Mouse (Mus musculus): ENCODE results near the gene Nyap1. TPM values are rescaled to one million over a fixed set of nuclear protein-coding genes. Genes with fewer than 3 reads are reported as not detected.
"Not testable (repeated sequence)": the region's sequence is repeated elsewhere in the genome, so short reads cannot be mapped to it uniquely, and the experiment has no call there.

The Nyap1 gene
- polyA plus RNA-seq, 1 experiment, result 4.1 TPM

- no peak for DNase-seq (ENCODE audit: low read depth)
Measured at GRCm38 (mm10) chr5:137768475-137768874, 27.1 kb upstream of the Nyap1 start.

DNA sequence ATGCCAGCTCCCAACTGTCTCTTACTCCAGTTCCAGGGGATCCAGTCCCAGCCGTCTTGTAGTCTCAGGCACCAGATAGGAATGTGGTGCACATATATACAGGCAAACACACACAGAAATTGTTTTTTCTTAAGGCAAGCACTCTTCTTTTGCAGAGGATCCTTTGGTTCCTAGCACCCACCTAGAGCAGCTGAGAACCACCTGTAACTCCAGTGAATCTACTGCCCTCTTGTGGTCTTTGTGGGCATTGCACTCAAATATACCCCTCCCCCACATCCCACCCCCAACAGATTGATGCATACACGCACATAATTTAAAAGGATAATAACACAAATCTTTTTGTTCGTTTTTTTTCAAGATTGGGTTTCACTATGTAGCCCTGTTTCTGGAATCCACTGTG is 24.9 kb upstream of the Nyap1 start:
- no peak for DNase-seq (ENCODE audit: low read depth)

DNA sequence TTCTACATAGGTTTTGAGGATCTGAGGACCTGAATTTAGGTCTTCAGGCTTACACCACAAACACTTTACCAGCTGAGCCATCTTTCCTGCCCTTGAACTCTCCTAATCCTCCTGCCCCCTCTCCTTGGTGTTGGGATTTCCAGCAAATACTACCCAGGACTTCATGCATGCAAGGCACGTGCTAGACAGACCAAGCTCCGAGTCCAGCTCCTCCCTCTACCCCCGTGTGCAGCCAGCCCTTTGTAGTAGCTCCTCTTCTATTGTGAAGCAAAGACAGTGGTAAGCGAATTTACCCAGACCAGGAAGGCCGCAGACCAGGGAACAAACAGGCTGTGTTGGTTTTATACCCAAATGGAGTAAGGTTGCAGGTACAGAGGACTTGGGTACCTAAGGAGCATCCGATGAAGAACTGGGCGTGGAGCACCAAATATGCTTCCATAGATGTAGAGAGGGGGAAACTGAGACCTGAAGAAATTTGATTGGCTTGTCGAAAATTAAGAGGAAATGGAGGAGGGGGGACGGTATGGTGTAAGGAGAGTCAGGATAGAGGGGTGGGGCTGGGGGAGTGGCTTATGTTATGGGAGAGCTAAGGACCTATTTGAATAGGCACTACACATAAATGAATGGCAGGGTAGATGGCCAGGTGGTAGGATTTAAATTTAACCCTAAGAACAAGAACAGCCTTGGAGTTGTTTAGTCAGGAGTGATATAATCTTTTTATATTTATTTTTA is 23.4 kb upstream of the Nyap1 start:
- DNase-seq (ENCODE audit: low read depth), result no peak

DNA sequence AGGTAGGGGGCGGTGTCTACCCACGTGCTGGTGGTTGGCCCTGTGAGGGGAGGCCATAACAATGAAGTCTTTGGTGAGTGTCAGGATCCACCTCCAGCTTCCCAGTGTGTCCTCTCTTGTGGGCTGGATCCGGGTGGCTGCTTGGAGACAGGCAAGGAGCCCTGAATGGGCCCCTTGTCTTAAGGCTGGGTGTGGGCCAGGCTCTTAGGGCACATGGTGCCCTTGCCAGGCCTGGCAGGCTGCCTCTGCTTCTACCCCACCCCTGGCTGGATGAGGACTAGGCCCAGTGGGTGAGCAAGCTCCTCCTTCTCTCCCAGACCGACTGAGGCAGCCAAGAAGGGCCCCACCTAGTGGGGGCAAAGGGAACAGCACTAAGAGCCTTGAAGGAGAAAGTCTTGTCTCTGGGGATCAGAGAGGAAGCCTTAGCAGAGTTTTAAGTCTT is 18.6 kb upstream of the Nyap1 start:
- DNase-seq (ENCODE audit: low read depth), result peak; percentile 81

DNA sequence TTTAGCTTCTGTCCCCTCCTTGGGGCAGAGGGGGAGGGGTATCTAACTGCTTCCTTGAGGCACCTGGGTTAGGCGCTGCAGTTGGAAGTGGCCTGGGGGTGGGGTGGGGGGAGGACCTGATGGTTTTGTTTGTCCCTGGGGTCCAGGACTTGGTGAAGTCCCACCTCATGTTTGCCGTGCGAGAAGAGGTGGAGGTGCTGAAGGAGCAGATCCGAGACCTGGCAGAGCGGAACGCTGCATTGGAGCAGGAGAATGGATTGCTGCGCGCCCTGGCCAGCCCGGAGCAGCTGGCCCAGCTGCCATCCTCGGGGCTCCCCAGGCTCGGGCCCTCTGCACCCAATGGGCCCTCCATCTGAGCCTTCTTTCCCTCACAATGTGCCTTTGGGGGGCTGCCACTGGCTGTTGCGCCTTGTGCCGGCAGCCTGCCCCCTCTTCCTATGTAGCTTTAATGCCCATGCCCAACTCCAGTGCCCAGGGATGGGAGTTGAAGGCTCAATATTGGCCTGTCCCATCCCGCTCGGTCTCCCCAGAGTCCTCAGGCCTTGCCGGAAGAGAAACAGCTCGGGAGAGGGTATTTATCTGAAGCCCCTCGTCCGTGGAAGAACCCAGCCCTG is 17.6 kb upstream of the Nyap1 start:
- no peak for DNase-seq (ENCODE audit: low read depth)

DNA sequence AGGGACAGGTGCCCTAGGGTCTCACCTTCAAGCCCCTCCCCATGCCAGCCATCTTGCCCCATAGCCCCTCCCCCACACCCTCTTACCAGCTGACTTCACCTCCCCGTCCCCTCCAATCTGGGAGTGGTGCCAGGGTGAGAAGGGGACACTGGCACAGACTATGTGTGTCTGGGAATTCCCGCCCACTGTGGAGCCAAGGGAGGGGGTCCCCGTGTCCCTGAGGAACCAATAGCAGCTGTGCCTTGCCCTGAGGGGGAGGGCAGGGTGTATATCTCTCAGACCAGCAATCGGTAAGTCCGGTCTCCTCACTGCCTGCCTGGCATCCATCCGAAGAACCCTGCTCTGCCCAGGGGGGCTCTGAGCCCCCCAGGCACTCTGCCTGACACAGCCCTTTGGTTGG is 16.5 kb upstream of the Nyap1 start:
- no peak for DNase-seq (ENCODE audit: low read depth)

DNA sequence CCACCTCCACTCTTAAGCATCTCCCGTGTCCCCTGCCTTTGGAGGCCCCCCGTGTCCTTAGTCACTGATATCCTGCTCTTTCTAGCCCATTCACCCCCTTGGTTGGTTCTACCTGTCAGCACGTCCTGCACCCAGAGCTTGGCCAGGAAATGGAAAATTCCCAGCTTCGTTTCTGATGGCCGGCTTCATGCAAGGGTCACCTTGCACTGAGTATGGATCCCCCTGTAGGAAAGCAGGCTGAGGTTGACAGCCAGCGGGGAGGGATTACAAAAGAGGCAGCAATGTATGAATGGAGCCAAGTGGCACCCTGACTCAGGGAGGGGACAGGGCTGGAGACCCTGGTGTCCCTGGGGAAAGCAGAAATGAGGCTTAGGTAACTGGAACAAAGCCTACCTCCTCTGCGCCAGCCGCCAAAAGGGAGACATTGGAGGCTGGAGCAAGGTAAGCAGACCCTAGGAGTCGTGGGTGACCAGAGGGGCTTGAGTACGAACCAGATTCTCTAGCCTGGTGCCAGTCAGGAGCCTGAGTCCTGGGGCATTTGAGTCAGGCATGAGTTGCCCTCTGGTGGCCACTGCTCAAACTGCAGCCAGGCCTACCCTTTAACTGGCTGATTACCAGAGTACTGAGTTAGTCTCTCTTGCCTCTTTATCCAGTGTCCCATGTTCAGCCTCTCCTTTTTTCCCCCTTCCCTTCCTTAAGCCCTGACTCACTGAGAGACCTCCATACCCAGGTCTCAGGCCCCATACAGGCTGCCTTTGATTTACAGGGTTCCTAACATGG is 15.7 kb upstream of the Nyap1 start:
- DNase-seq (ENCODE audit: low read depth), result no peak

- DNase-seq (ENCODE audit: low read depth), result no peak
Measured at GRCm38 (mm10) chr5:137756106-137756505, 14.7 kb upstream of the Nyap1 start.

GRCm38 (mm10) chr5:137755425-137755824 is 14.0 kb upstream of the Nyap1 start:
- DNase-seq (ENCODE audit: low read depth), result no peak

DNA sequence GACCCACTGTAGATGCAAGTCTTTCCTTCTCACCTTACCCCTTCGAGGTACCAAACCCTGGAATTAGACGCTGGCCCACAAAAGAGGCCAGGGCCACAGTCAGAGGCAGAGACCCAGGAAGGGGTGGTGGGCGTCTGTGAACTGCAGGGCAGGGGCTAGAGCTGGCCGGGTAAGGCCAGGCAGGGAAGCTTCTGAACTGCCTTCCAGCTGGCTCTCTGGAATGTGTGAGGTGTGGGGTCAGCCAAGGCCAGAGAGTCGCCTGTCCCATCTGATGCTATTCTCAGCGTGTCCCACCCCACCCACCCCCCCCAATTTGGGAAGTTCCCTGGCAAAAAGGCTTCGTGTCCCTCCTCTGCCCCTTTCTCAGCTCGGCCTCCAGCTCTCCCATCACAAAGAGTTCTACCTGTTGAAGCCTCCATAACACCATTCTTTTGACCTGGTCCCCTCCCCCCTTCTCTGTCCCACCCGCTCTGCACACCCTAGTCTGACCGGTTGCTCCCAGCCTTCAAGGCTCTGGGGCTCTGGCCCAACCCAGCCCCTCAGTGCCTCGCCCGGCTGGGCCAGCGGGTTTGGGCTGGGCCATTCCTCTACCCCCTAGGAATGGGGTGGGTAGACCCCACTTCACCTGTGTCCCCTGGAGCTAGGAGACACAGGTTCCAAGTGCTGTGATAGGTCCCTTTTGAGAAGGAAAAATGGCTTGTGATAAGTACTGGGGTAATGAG is 11.9 kb upstream of the Nyap1 start:
- DNase-seq (ENCODE audit: low read depth), result no peak

- DNase-seq (ENCODE audit: low read depth), result no peak
Measured at GRCm38 (mm10) chr5:137751988-137752387, 10.6 kb upstream of the Nyap1 start.

DNA sequence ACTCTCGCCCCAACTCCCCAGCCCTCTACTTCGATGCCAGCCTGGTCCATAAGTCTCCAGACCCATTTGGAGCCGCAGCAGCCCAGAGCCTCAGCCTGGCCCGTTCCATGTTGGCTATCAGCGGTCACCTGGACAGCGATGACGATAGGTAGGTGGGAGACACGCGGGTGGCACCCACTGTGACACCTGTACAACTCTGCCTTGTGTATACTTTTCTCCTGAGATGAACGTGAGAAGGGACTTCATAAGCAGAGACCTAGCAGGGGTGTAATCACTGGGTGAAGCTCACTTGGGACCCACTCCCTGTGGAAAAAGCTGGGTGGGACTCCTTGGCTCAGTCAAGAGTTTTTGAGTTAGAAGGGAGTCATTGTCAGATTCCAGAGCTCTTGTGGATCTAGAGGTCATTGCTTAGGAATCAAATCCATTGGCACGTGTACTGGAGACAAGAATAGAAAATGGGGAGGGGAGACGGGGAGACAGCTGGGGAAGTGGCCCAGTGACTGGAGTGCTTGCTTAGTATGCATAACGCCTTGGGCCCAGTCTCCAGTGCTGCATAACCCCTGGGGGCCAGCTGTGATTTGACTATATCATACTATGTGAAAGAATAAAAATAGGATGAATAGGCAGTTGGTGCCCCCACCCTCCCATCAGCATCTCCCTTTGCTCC is 9.9 kb upstream of the Nyap1 start:
- DNase-seq (ENCODE audit: low read depth), result no peak

DNA sequence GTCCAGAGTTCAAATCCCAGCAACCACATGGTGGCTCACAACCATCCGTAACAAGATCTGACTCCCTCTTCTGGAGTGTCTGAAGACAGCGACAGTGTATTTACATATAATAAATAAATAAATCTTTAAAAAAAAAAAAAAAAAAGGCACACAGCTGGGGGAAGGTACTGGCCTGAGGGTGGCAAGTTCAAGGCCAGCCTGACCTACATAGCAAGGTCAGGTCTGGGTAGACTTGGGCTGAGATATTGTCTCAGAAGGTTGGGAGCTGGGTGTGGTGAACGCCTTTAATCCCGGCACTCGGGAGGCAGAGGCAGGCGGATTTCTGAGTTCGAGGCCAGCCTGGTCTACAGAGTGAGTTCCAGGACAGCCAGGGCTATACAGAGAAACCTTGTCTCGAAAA is 8.8 kb upstream of the Nyap1 start:
- not testable (repeated sequence) for DNase-seq (ENCODE audit: low read depth)

- DNase-seq (ENCODE audit: low read depth), result no peak
Measured at GRCm38 (mm10) chr5:137749196-137749836, 7.9 kb upstream of the Nyap1 start.

DNA sequence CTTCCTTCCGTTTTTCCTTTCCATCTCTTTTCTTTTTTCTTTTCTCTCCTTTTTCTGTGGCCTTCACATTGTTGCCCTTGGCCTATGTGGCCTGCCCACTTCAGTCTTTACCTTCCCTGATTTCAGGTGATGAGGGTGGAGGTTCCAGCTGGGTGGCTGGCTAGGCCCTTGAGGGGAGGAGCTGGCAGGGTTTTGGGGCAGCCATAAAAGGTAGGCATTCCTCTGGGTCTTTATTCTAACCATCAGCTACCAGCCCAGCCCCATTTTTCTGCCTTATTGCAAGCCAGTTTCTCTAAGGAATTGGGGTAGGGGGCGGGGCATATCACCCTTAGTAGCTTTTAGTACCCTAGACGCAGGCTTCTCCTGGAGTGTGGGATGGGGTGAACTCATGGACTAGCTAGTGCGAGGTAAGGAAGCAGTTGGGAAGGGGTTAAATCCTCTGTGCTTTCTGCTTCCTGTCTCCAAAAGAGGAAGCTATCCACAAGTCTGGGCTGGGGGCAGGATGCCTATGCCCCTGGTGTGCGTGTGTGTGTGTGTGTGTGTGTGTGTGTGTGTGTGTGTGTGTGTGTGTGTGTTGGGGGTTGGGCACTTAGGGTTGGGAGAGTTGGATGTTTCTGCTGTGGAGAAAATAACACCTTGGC is 6.8 kb upstream of the Nyap1 start:
- DNase-seq (ENCODE audit: low read depth), result no peak

DNA sequence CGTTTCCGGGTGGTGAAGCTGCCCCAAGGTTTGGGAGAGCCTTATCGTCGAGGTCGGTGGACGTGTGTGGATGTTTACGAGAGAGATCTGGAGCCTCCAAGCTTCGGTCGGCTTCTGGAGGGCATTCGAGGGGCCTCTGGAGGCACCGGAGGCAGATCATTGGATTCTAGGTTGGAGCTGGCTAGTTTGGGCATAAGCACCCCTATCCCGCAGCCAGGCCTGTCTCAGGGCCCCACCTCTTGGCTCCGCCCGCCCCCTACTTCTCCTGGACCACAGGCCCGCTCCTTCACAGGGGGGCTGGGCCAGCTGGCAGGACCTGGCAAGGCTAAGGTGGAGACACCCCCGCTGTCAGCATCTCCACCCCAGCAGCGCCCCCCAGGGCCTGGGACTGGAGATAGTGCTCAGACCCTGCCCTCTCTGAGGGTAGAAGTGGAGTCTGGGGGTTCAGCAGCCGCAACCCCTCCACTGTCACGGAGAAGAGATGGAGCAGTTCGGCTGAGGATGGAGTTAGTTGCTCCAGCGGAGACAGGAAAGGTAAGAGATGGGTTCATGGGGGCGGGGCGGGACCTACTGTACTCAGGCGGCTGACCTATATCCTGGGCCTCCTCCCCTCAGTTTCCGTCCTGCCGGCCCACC is 6.0 kb upstream of the Nyap1 start:
- DNase-seq (ENCODE audit: low read depth), result no peak

DNA sequence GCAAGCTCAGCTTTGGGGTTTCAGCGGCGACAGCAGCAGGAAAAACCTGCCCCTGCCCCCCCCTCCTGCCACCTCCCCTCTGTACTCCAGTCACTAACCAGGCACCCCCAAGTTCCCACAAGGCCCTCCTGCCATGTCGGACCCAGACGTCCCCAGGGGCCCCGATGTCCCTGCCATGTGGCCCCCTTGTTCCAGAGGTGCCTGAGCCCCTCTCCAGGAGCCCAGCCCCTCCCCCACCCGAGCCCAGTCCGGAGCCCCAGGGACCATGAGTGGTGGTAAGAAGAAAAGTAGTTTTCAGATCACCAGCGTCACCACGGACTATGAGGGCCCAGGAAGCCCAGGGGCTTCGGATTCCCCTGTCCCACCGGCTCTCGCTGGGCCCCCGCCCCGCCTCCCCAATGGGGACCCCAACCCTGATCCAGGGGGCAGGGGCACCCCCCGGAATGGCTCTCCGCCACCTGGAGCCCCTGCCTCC is 5.5 kb upstream of the Nyap1 start:
- no peak for DNase-seq (ENCODE audit: low read depth)

DNA sequence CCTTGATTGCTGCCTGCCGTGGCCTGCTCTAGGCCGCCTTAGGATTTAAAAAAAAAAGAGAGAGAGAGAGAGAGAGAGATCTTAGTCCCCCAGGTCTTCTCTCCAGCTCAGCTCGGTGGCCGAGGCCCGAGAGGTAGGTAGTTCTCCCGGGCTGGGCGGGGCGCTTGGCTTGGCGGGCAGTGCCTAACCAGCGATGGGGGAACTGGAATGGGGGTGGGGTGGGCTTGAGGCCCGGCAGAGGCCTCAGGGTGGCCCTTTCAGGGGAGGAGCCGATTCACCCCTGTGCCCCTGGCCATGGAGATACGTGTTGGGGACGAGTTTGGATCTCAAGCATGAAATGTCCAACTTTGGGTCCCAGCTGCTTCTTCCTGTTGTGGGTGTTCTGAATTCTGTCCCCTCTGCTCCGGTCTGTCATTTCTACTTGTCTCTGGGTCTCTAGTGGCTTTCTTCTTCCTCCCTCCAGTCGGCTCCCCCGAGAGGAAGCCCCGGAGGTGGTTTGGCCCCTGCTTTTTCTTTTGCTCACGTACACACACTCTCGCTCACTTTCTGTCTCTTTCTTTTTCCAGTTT is 5.0 kb upstream of the Nyap1 start:
- DNase-seq (ENCODE audit: low read depth), result no peak
